Mouse (Mus musculus): Measurements from ENCODE around the gene Phlpp1.

DNA sequence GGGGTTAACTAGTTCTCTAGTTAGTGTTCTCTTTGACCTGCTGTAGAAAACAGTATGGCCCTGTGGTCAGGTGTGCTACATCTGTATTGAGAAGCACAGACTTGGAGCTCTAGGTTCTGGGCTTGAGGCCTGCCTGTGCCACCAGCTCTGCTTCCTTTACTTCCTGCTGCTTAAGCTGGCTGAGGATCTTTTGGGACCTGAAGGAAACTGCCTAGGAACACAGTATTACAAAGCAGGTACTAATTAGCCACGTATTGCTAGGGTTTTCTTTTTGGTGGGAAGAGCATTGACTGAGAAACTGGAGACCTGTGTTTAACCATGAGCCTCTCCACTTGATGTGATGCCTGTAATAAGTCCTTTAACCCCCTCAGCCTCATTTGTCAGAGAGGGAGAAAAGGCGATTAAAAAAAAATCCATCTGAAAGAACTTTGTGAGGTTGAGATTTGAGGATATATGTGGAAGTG, 13.9 kb downstream of the Phlpp1 start:
- TF ChIP-seq POLR2A (IDR thresholded peaks at IDR 0.05; ENCODE audit: insufficient read depth, low read depth, low read length) = no peak
- TF ChIP-seq CTCF (IDR thresholded peaks at IDR 0.05; ENCODE audit: insufficient read depth, low read depth, low read length) = no peak
